Mouse (Mus musculus): ENCODE measurements around the gene Slc30a3. TPM values are rescaled to one million over a fixed set of nuclear protein-coding genes. Genes with fewer than 3 reads are reported as not detected.

Gene Slc30a3
- polyA plus RNA-seq, 1 experiment from 2014 or later, result 0.48 TPM

GRCm38 (mm10) chr5:31136730-31137424 is 28.8 kb upstream of the Slc30a3 start:
- no peak overlapping the region for H3K4me3 ChIP-seq (ENCODE audit: low read depth, low read length)
- no peaks in the 10 kb centered on the region for H3K9me3 ChIP-seq (replicated peaks; ENCODE audit: control insufficient read depth, low read length)
- no peak overlapping the region for H3K9ac ChIP-seq (ENCODE audit: low read depth, low read length)
- H3K27ac ChIP-seq (ENCODE audit: low read length), result no peak overlapping the region
- peaks cover 54% of the 10 kb centered on the region for H3K27me3 ChIP-seq (ENCODE audit: control insufficient read depth, insufficient read depth, low read depth, low read length)
- no peak for ATAC-seq (ENCODE audit: low read depth)
- H3K36me3 ChIP-seq (ENCODE audit: control insufficient read depth, insufficient read depth), result no peaks in the 10 kb centered on the region
- peaks cover 2% of the 10 kb centered on the region for H3K4me1 ChIP-seq (ENCODE audit: control insufficient read depth, low read depth, low read length)
- H3K4me2 ChIP-seq (ENCODE audit: low read depth, low read length), result no peak overlapping the region
- 2% methylated on average over 33 of the region's 33 CpGs for WGBS (ENCODE audit: insufficient replicate concordance)

- Histone ChIP-seq H3K27ac (ENCODE audit: low read length) (no peak overlapping the region), H3K9ac (ENCODE audit: low read depth, low read length) (no peak overlapping the region), H3K4me1 (ENCODE audit: control insufficient read depth, low read depth, low read length) (no peaks in the 10 kb centered on the region), H3K4me2 (ENCODE audit: low read depth, low read length) (no peak overlapping the region), H3K9me3 (replicated peaks; ENCODE audit: control insufficient read depth, low read length) (no peaks in the 10 kb centered on the region), H3K4me3 (ENCODE audit: low read depth, low read length) (no peak overlapping the region), H3K36me3 (ENCODE audit: control insufficient read depth, insufficient read depth) (no peaks in the 10 kb centered on the region), H3K27me3 (ENCODE audit: control insufficient read depth, insufficient read depth, low read depth, low read length) (no peaks in the 10 kb centered on the region)
- WGBS (ENCODE audit: insufficient replicate concordance), result 26% methylated on average over 5 of the region's 5 CpGs
- ATAC-seq (ENCODE audit: low read depth), result no peak
Observed at GRCm38 (mm10) chr5:31126050-31126449, 18.0 kb upstream of the Slc30a3 start.

GRCm38 (mm10) chr5:31123481-31123880 is 15.4 kb upstream of the Slc30a3 start:
- no peak overlapping the region for H3K27ac ChIP-seq (ENCODE audit: low read length)
- H3K27me3 ChIP-seq (ENCODE audit: control insufficient read depth, insufficient read depth, low read depth, low read length), result no peaks in the 10 kb centered on the region
- H3K9ac ChIP-seq (ENCODE audit: low read depth, low read length), result no peak overlapping the region
- no peak for ATAC-seq (ENCODE audit: low read depth)
- 45% methylated on average over 2 of the region's 2 CpGs for WGBS (ENCODE audit: insufficient replicate concordance)
- H3K4me2 ChIP-seq (ENCODE audit: low read depth, low read length), result no peak overlapping the region
- no peaks in the 10 kb centered on the region for H3K4me1 ChIP-seq (ENCODE audit: control insufficient read depth, low read depth, low read length)
- H3K36me3 ChIP-seq (ENCODE audit: control insufficient read depth, insufficient read depth), result no peaks in the 10 kb centered on the region
- no peak overlapping the region for H3K4me3 ChIP-seq (ENCODE audit: low read depth, low read length)
- no peaks in the 10 kb centered on the region for H3K9me3 ChIP-seq (replicated peaks; ENCODE audit: control insufficient read depth, low read length)

GRCm38 (mm10) chr5:31121111-31121510 is 13.1 kb upstream of the Slc30a3 start:
- H3K4me3 ChIP-seq (ENCODE audit: low read depth, low read length), result no peak overlapping the region
- 34% methylated on average over 8 of the region's 8 CpGs for WGBS (ENCODE audit: insufficient replicate concordance)
- H3K4me2 ChIP-seq (ENCODE audit: low read depth, low read length), result no peak overlapping the region

GRCm38 (mm10) chr5:31116912-31117311 is 8.9 kb upstream of the Slc30a3 start:
- no peak overlapping the region for H3K4me2 ChIP-seq (ENCODE audit: low read depth, low read length)
- H3K27me3 ChIP-seq (ENCODE audit: control insufficient read depth, insufficient read depth, low read depth, low read length), result no peaks in the 10 kb centered on the region
- no peak overlapping the region for H3K9ac ChIP-seq (ENCODE audit: low read depth, low read length)
- no peak for ATAC-seq (ENCODE audit: low read depth)
- 23% methylated on average over 10 of the region's 10 CpGs for WGBS (ENCODE audit: insufficient replicate concordance)
- no peaks in the 10 kb centered on the region for H3K4me1 ChIP-seq (ENCODE audit: control insufficient read depth, low read depth, low read length)
- no peaks in the 10 kb centered on the region for H3K9me3 ChIP-seq (replicated peaks; ENCODE audit: control insufficient read depth, low read length)
- H3K36me3 ChIP-seq (ENCODE audit: control insufficient read depth, insufficient read depth), result no peaks in the 10 kb centered on the region
- no peak overlapping the region for H3K4me3 ChIP-seq (ENCODE audit: low read depth, low read length)
- H3K27ac ChIP-seq (ENCODE audit: low read length), result no peak overlapping the region

More at GRCm38 (mm10) chr5:31121111-31121510, 13.1 kb upstream of the Slc30a3 start:
- Histone ChIP-seq H3K9me3 (replicated peaks; ENCODE audit: control insufficient read depth, low read length) (no peaks in the 10 kb centered on the region), H3K27ac (ENCODE audit: low read length) (no peak overlapping the region), H3K9ac (ENCODE audit: low read depth, low read length) (no peak overlapping the region), H3K27me3 (ENCODE audit: control insufficient read depth, insufficient read depth, low read depth, low read length) (no peaks in the 10 kb centered on the region), H3K36me3 (ENCODE audit: control insufficient read depth, insufficient read depth) (no peaks in the 10 kb centered on the region), H3K4me1 (ENCODE audit: control insufficient read depth, low read depth, low read length) (no peaks in the 10 kb centered on the region)
- ATAC-seq (ENCODE audit: low read depth), result no peak

- no peak within 1 kb of the TSS for H3K4me2 ChIP-seq (ENCODE audit: low read depth, low read length)
- 19% methylated on average over 3 of the region's 3 CpGs for WGBS (ENCODE audit: insufficient replicate concordance)
- H3K4me1 ChIP-seq (ENCODE audit: control insufficient read depth, low read depth, low read length), result no peaks in the 10 kb centered on the region
- no peak within 1 kb of the TSS for H3K4me3 ChIP-seq (ENCODE audit: low read depth, low read length)
- no peak within 1 kb of the TSS for H3K27ac ChIP-seq (ENCODE audit: low read length)
- no peak for ATAC-seq (ENCODE audit: low read depth)
- no peak within 1 kb of the TSS for H3K9ac ChIP-seq (ENCODE audit: low read depth, low read length)
- H3K36me3 ChIP-seq (ENCODE audit: control insufficient read depth, insufficient read depth), result no peaks in the 10 kb centered on the region
- H3K9me3 ChIP-seq (replicated peaks; ENCODE audit: control insufficient read depth, low read length), result no peaks in the 10 kb centered on the region
- H3K27me3 ChIP-seq (ENCODE audit: control insufficient read depth, insufficient read depth, low read depth, low read length), result no peaks in the 10 kb centered on the region
Observed at GRCm38 (mm10) chr5:31116354-31116753, 8.3 kb upstream of the Slc30a3 start, which contains the start of gene Trim54. Gene Trim54, plus strand, starts transcription at chr5:31116712.

- H3K9me3 ChIP-seq (replicated peaks; ENCODE audit: control insufficient read depth, low read length), result no peaks in the 10 kb centered on the region
- H3K9ac ChIP-seq (ENCODE audit: low read depth, low read length), result no peak overlapping the region
- no peak overlapping the region for H3K27ac ChIP-seq (ENCODE audit: low read length)
- H3K27me3 ChIP-seq (ENCODE audit: control insufficient read depth, insufficient read depth, low read depth, low read length), result no peaks in the 10 kb centered on the region; the same call in 1 of the 2 replicates
- no peak overlapping the region for H3K4me2 ChIP-seq (ENCODE audit: low read depth, low read length)
- no peaks in the 10 kb centered on the region for H3K36me3 ChIP-seq (ENCODE audit: control insufficient read depth, insufficient read depth)
- WGBS (ENCODE audit: insufficient replicate concordance), result 20% methylated on average over 7 of the region's 7 CpGs
- ATAC-seq (ENCODE audit: low read depth), result no peak
- no peaks in the 10 kb centered on the region for H3K4me1 ChIP-seq (ENCODE audit: control insufficient read depth, low read depth, low read length)
- H3K4me3 ChIP-seq (ENCODE audit: low read depth, low read length), result no peak overlapping the region
Observed at GRCm38 (mm10) chr5:31110781-31111180, 2.7 kb upstream of the Slc30a3 start.

GRCm38 (mm10) chr5:31105814-31106335 is 2.2 kb downstream of the Slc30a3 start, which contains the start of gene Dnajc5g:
Gene Dnajc5g, plus strand, starts transcription at chr5:31106285.
- no peak within 1 kb of the TSS for H3K27ac ChIP-seq (ENCODE audit: low read length)
- WGBS (ENCODE audit: insufficient replicate concordance), result 48% methylated on average over 9 of the region's 9 CpGs
- H3K4me3 ChIP-seq (ENCODE audit: low read depth, low read length), result no peak within 1 kb of the TSS
- H3K36me3 ChIP-seq (ENCODE audit: control insufficient read depth, insufficient read depth), result no peaks in the 10 kb centered on the region
- no peak within 1 kb of the TSS for H3K9ac ChIP-seq (ENCODE audit: low read depth, low read length)
- no peaks in the 10 kb centered on the region for H3K4me1 ChIP-seq (ENCODE audit: control insufficient read depth, low read depth, low read length)
- H3K27me3 ChIP-seq (ENCODE audit: control insufficient read depth, insufficient read depth, low read depth, low read length), result no peaks in the 10 kb centered on the region; the same call in 1 of the 2 replicates
- ATAC-seq (ENCODE audit: low read depth), result no peak
- no peak within 1 kb of the TSS for H3K4me2 ChIP-seq (ENCODE audit: low read depth, low read length)
- no peaks in the 10 kb centered on the region for H3K9me3 ChIP-seq (replicated peaks; ENCODE audit: control insufficient read depth, low read length)

GRCm38 (mm10) chr5:31095711-31096480 is 12.1 kb downstream of the Slc30a3 start:
- H3K36me3 ChIP-seq (ENCODE audit: control insufficient read depth, insufficient read depth), result no peaks in the 10 kb centered on the region
- H3K9me3 ChIP-seq (replicated peaks; ENCODE audit: control insufficient read depth, low read length), result no peaks in the 10 kb centered on the region
- no peak overlapping the region for H3K27ac ChIP-seq (ENCODE audit: low read length)
- no peak for ATAC-seq (ENCODE audit: low read depth)
- H3K4me3 ChIP-seq (ENCODE audit: low read depth, low read length), result peak overlapping the region; percentile 46
- WGBS (ENCODE audit: insufficient replicate concordance), result 24% methylated on average over 11 of the region's 11 CpGs
- no peak overlapping the region for H3K9ac ChIP-seq (ENCODE audit: low read depth, low read length)
- H3K27me3 ChIP-seq (ENCODE audit: control insufficient read depth, insufficient read depth, low read depth, low read length), result peaks cover 61% of the 10 kb centered on the region
- peaks cover 3% of the 10 kb centered on the region for H3K4me1 ChIP-seq (ENCODE audit: control insufficient read depth, low read depth, low read length)
- peak overlapping the region; percentile 60 for H3K4me2 ChIP-seq (ENCODE audit: low read depth, low read length)
